Mouse (Mus musculus): Measurements from ENCODE around the gene Prps1. TPM values are rescaled to one million over a fixed set of nuclear protein-coding genes. Genes with fewer than 3 reads are reported as not detected.
"Not testable (repeated sequence)": the region's sequence is repeated elsewhere in the genome, so short reads cannot be mapped to it uniquely, and the experiment has no call there.

The Prps1 gene
- total RNA-seq, 2 experiments from 2014 or later: 9.0 to 14.8 TPM

- not testable (repeated sequence) for ATAC-seq (replicated peaks; ENCODE audit: low FRiP score, poor library complexity, severe bottlenecking)
Measured at GRCm38 (mm10) chrX:140498431-140498830, 42.0 kb downstream of the Prps1 start.

GRCm38 (mm10) chrX:140500306-140500705 is 43.9 kb downstream of the Prps1 start:
- ATAC-seq (replicated peaks; ENCODE audit: low FRiP score, poor library complexity, severe bottlenecking): no peak

GRCm38 (mm10) chrX:140501401-140502301 is 45.2 kb downstream of the Prps1 start:
- ATAC-seq (replicated peaks; ENCODE audit: low FRiP score, poor library complexity, severe bottlenecking): no peak

- ATAC-seq (replicated peaks; ENCODE audit: low FRiP score, poor library complexity, severe bottlenecking): no peak
Measured at GRCm38 (mm10) chrX:140503905-140504304, 47.5 kb downstream of the Prps1 start.

- ATAC-seq (replicated peaks; ENCODE audit: low FRiP score, poor library complexity, severe bottlenecking): 0 out of 2 replicates have a peak, but pooled peaks have one; percentile 39
Measured at GRCm38 (mm10) chrX:140505497-140506238, 49.3 kb downstream of the Prps1 start.

- no peak for ATAC-seq (replicated peaks; ENCODE audit: low FRiP score, poor library complexity, severe bottlenecking)
Measured at GRCm38 (mm10) chrX:140506436-140507180, 50.2 kb downstream of the Prps1 start.

- no peak for ATAC-seq (replicated peaks; ENCODE audit: low FRiP score, poor library complexity, severe bottlenecking)
Measured at GRCm38 (mm10) chrX:140507377-140507776, 51.0 kb downstream of the Prps1 start.

GRCm38 (mm10) chrX:140508791-140509190 is 52.4 kb downstream of the Prps1 start:
- ATAC-seq (replicated peaks; ENCODE audit: low FRiP score, poor library complexity, severe bottlenecking): not testable (repeated sequence)

- ATAC-seq (replicated peaks; ENCODE audit: low FRiP score, poor library complexity, severe bottlenecking): no peak
Measured at GRCm38 (mm10) chrX:140509817-140510216, 53.4 kb downstream of the Prps1 start.

GRCm38 (mm10) chrX:140510696-140511429 is 54.5 kb downstream of the Prps1 start:
- ATAC-seq (replicated peaks; ENCODE audit: low FRiP score, poor library complexity, severe bottlenecking): no peak

GRCm38 (mm10) chrX:140511687-140512651 is 55.6 kb downstream of the Prps1 start:
- no peak for ATAC-seq (replicated peaks; ENCODE audit: low FRiP score, poor library complexity, severe bottlenecking)

GRCm38 (mm10) chrX:140513379-140513778 is 57.0 kb downstream of the Prps1 start:
- ATAC-seq (replicated peaks; ENCODE audit: low FRiP score, poor library complexity, severe bottlenecking): no peak

GRCm38 (mm10) chrX:140518351-140518750 is 61.9 kb downstream of the Prps1 start:
- ATAC-seq (replicated peaks; ENCODE audit: low FRiP score, poor library complexity, severe bottlenecking): no peak

GRCm38 (mm10) chrX:140520146-140521102 is 64.0 kb downstream of the Prps1 start:
- ATAC-seq (replicated peaks; ENCODE audit: low FRiP score, poor library complexity, severe bottlenecking): peak; percentile 100

- ATAC-seq (replicated peaks; ENCODE audit: low FRiP score, poor library complexity, severe bottlenecking): no peak
Measured at GRCm38 (mm10) chrX:140522071-140522765, 65.8 kb downstream of the Prps1 start.

- no peak for ATAC-seq (replicated peaks; ENCODE audit: low FRiP score, poor library complexity, severe bottlenecking)
Measured at GRCm38 (mm10) chrX:140524231-140524630, 67.8 kb downstream of the Prps1 start.

All from erythroblast, adult 5-6 weeks (primary cell).